Mouse (Mus musculus) urinary bladder, postnatal 0 days (tissue): ENCODE results near the gene Rnf40. TPM values are rescaled to one million over a fixed set of nuclear protein-coding genes. Genes with fewer than 3 reads are reported as not detected.

Experiments used
- polyA plus RNA-seq: library from polyadenylated mRNA; unstranded; fragments of >200 nt; fragmentation: Nextera tagmentation; extraction: Ambion mirVana; gene quantifications from 2 replicates; pipeline ENCODE4 v1.2.1, GENCODE M21; 2015

The Rnf40 gene
- 18.1 and 21.6 TPM in 2 replicates for polyA plus RNA-seq

GRCm38 (mm10) chr7:127588011-127588871, at the start of gene Rnf40, which contains the start of gene Ccdc189:
TSS of gene Rnf40 (plus strand) at chr7:127588767.
TSS of gene Ccdc189 (minus strand) at chr7:127588595.

GRCm38 (mm10) chr7:127561340-127561858, 27.2 kb upstream of the Rnf40 start, which contains the start of gene Tmem265:
TSS of gene Tmem265 (plus strand) at chr7:127561390.

GRCm38 (mm10) chr7:127572895-127573471, 15.6 kb upstream of the Rnf40 start, which contains the start of gene Phkg2:
TSS of gene Phkg2 (plus strand) at chr7:127573340.

GRCm38 (mm10) chr7:127614891-127615843, 26.6 kb downstream of the Rnf40 start, which contains the start of gene Zfp629:
TSS of gene Zfp629 (minus strand) at chr7:127615797.

Other genes with a start within 250 kb of the Rnf40 start
- 8.6 and 9.7 TPM in 2 replicates for gene Zfp768, start 243.2 kb upstream of the Rnf40 start, polyA plus RNA-seq
- 5.0 and 5.6 TPM in 2 replicates for gene Zfp747, start 212.7 kb upstream of the Rnf40 start, polyA plus RNA-seq
- gene 9130019O22Rik, start 201.6 kb upstream of the Rnf40 start, polyA plus RNA-seq: 3.3 and 3.5 TPM in 2 replicates
- gene E430018J23Rik, start 195.1 kb upstream of the Rnf40 start, polyA plus RNA-seq: 3.7 and 4.1 TPM in 2 replicates
- 5.0 and 5.3 TPM in 2 replicates for gene Zfp764, start 181.9 kb upstream of the Rnf40 start, polyA plus RNA-seq
- gene Zfp688, start 166.7 kb upstream of the Rnf40 start, polyA plus RNA-seq: 15.9 and 16.3 TPM in 2 replicates
- 2.7 and 2.8 TPM in 2 replicates for gene Zfp689, start 139.6 kb upstream of the Rnf40 start, polyA plus RNA-seq
- gene Prr14, start 129.2 kb upstream of the Rnf40 start, polyA plus RNA-seq: 40.2 and 41.9 TPM in 2 replicates
- gene Fbrs, start 109.6 kb upstream of the Rnf40 start, polyA plus RNA-seq: 6.4 and 8.7 TPM in 2 replicates
- 20.0 and 20.5 TPM in 2 replicates for gene Srcap, start 76.8 kb upstream of the Rnf40 start, polyA plus RNA-seq
- gene Gm42715, start 69.2 kb upstream of the Rnf40 start, polyA plus RNA-seq: 6.0 and 6.3 TPM in 2 replicates
- gene Tmem265, start 27.4 kb upstream of the Rnf40 start, polyA plus RNA-seq: 6.1 and 7.4 TPM in 2 replicates
- gene Phkg2, start 15.4 kb upstream of the Rnf40 start, polyA plus RNA-seq: 23.7 and 25.8 TPM in 2 replicates
- gene Ccdc189, start 172 bp upstream of the Rnf40 start, polyA plus RNA-seq: 2.7 and 4.4 TPM in 2 replicates
- 2.9 and 3.5 TPM in 2 replicates for gene Zfp629, start 27.0 kb downstream of the Rnf40 start, polyA plus RNA-seq
- gene Bcl7c, start 120.2 kb downstream of the Rnf40 start, polyA plus RNA-seq: 31.0 and 37.4 TPM in 2 replicates
- 5.9 and 6.1 TPM in 2 replicates for gene Ctf1, start 124.0 kb downstream of the Rnf40 start, polyA plus RNA-seq
- 0.12 TPM in 1 of 2 replicates, not detected in the other for gene Ctf2, start 143.4 kb downstream of the Rnf40 start, polyA plus RNA-seq
- gene Fbxl19, start 155.8 kb downstream of the Rnf40 start, polyA plus RNA-seq: 1.1 and 1.4 TPM in 2 replicates
- gene Orai3, start 181.0 kb downstream of the Rnf40 start, polyA plus RNA-seq: 22.1 and 26.0 TPM in 2 replicates
- gene Setd1a, start 187.9 kb downstream of the Rnf40 start, polyA plus RNA-seq: 9.4 and 11.0 TPM in 2 replicates
- not detected in 2 replicates for gene Gm49388, start 196.8 kb downstream of the Rnf40 start, polyA plus RNA-seq
- 26.7 and 37.8 TPM in 2 replicates for gene Hsd3b7, start 211.8 kb downstream of the Rnf40 start, polyA plus RNA-seq
- 47.2 and 47.9 TPM in 2 replicates for gene Stx4a, start 235.5 kb downstream of the Rnf40 start, polyA plus RNA-seq
- gene Stx1b, start 235.8 kb downstream of the Rnf40 start, polyA plus RNA-seq: 0.67 and 1.3 TPM in 2 replicates